Mouse (Mus musculus): Measurements from ENCODE around the gene Gm572. TPM values are rescaled to one million over a fixed set of nuclear protein-coding genes. Genes with fewer than 3 reads are reported as not detected.
A peak's percentile ranks its signal among the peaks of the same experiment; 100 is the strongest.

Gene Gm572
- total RNA-seq, 2 experiments from 2014 or later: 0.26 TPM; not detected in 1

- no peak for DNase-seq (ENCODE audit: low spot score in 2 of 2)
- intact Hi-C loops (cut with DNase I): no loop called here
Measured at GRCm38 (mm10) chr4:148691185-148691584, 48.1 kb downstream of the Gm572 start.

DNA sequence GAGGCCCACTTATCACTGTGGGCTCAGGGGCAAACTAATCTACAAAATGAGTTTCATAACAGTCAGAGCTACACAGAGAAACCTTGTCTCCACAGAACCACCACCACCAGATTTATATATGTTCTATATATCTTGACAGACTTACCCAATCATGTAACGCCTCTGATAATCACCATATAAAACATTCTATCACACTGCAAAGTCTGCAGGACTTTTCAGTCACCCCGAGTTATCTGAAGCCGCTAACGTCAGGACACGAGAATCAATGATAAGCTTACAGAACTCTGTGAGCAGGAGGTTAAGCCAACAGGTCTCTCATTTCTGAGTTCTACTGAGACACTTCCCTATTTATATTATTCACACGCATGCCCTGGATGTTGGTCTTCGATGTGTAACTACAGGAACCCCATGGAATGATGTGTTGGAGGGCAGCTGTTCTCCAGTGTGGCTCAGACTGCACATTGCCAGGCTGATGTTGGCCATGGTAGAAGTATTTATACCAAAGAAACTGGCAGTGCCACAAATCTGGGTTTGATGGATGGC is 50.4 kb downstream of the Gm572 start:
- DNase-seq (ENCODE audit: low spot score in 2 of 2): no peak
- intact Hi-C loops (cut with DNase I): no loop called here

DNA sequence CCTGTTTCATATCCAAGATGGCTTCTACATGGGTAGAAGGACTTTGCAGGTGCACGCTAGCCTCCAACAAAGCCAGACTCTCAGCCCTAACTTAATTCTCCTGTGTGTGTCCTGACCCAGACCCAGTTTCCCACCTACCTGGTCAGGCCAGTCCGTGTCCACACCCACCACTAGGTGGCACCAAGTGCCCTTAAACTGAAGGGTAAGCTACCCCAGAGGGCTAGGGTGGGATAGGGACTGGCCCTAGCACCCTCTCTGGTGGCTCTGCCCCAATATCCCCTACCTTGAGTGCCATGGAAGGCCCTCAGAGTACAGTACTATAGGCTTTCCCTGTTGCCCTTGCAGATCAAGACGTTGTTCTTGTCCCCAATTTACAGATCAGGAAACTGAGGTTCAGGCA is 61.6 kb downstream of the Gm572 start:
- DNase-seq (ENCODE audit: low spot score in 2 of 2): peak in 1 of 2 experiments; percentile 26

DNA sequence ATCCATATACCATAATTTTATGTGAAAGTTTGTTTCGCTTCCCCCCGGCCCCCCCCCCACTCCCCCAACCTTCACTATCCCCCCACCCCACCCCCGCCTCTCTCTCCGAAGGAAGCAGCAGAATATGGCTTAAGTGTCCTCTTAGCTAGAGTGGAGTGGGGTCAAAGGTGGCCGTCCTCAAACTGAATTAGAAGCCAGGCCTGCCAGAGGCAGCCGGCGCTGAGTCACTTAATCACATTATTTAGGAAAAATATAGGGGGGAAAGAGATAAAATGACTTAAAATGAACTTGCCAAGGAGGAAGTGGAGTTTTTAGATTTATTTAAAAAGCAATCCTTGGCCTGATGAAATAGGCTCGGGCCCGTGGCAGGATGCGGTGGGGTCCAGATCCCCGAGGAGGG is 65.7 kb downstream of the Gm572 start:
- DNase-seq (ENCODE audit: low spot score in 2 of 2): no peak
- intact Hi-C loops (cut with DNase I): no loop called here

More for the DNA sequence above, 61.6 kb downstream of the Gm572 start:
- intact Hi-C loops (cut with DNase I): no loop called here

DNA sequence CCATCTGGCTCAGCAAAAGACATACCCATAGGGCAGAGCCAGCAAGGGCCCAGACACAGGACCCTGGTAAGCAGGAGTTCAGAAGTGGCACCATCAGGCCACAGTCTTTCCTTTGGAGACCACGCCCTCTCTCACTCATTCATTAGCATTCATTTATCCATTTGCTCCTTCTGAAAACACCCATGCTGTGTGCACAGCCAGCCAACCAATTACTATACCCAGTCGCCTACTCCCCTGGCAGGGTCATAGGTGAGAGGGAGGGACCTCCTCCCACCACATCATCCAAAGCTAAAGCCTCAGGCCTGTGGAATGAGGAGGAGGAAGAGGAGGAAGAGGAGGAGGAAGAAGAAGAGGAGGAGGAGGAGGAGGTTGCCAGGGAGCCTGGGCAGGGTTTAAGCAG is 67.3 kb downstream of the Gm572 start:
- no peak for DNase-seq (ENCODE audit: low spot score in 2 of 2)
- intact Hi-C loops (cut with DNase I): no loop called here

- intact Hi-C loops (cut with DNase I): no loop called here
- no peak for DNase-seq (ENCODE audit: low spot score in 2 of 2)
Measured at GRCm38 (mm10) chr4:148711323-148711722, 68.2 kb downstream of the Gm572 start.

DNA sequence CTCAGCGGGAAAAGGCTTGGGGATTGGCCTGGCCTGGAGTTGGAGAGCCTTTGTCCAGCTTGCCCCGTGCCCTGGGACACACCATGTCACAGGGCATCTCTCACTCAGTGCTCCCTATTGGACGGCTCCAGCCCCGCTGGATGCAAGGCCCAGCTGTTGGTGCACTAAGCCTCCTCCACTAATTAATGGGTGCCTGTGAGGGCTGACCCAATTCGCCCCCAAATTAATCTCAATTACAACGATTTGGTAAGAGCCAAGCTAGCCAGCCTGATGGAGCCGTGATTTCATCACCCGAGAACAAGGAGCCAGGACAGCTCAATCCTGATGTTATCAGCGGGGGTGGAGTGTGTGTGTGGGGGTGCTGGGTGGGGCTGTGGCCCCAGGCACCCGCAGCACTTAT is 69.5 kb downstream of the Gm572 start:
- DNase-seq (ENCODE audit: low spot score in 2 of 2): no peak
- intact Hi-C loops (cut with DNase I): no loop called here

DNA sequence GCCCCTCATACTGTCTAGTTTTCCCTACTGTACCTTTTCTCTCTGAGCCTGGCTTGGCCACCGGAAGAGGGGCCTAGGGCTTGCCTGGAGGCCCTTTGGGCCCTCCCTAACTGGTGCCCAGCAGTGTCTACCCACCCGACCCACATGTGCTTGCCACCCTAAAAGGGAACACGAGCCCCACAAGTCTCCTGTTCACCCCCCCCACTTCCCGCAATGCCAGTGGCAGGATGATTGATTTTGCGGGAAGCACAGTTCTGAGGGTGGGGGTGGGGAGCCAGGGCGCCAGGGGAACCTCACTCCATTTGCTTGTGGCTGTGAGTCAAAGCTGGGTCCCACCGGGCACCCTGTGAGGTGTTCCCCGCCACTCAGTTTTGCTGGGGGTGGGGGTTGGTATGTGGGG is 70.9 kb downstream of the Gm572 start:
- DNase-seq (ENCODE audit: low spot score in 2 of 2): no peak
- intact Hi-C loops (cut with DNase I): no loop called here

GRCm38 (mm10) chr4:148714739-148715138 is 71.6 kb downstream of the Gm572 start:
- intact Hi-C loops (cut with DNase I): no loop called here
- no peak for DNase-seq (ENCODE audit: low spot score in 2 of 2)

DNA sequence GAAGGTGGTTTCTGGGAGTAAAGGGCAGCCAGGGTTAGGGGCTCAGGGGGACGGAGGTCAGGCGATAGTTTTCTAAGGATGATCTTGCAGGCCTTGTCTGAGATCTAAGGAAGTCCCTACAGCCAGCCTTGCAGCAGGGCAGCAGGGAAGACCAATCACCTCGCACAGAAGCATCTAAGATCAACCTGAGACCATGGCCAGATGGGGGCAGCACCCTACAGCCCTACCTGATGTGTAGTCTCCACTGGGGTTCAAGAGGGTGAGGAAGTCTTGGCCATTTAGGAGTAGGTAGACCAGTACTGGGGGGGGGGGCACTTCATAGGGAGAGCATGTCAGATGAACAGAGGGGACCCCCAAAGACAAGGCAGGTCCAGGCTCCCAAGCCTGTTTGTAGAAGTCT is 72.3 kb downstream of the Gm572 start:
- DNase-seq (ENCODE audit: low spot score in 2 of 2): no peak

More for the DNA sequence above, 72.3 kb downstream of the Gm572 start:
- intact Hi-C loops (cut with DNase I): no loop called here

Other genes with a start within 250 kb of the Gm572 start
- gene Ubiad1, start 198.5 kb upstream of the Gm572 start, total RNA-seq (2021): 1 to 10 TPM; 8.8 to 9.5 TPM
- 10 to 100 TPM; 87.2 to 89.3 TPM for gene Mtor, start 194.7 kb upstream of the Gm572 start, total RNA-seq (2021)
- gene Angptl7, start 142.9 kb upstream of the Gm572 start, total RNA-seq (2021): under 1 TPM; 0.31 to 0.44 TPM
- 10 to 100 TPM; 46.2 to 48.0 TPM for gene Exosc10, start 84.9 kb upstream of the Gm572 start, total RNA-seq (2021)
- 10 to 100 TPM; 85.8 to 92.2 TPM for gene Srm, start 51.8 kb upstream of the Gm572 start, total RNA-seq (2021)
- gene Masp2, start 40.8 kb upstream of the Gm572 start, total RNA-seq (2021): 1 to 10 TPM; 1.1 to 1.4 TPM
- 100 to 1,000 TPM; 178 to 201 TPM for gene Tardbp, start 16.3 kb upstream of the Gm572 start, total RNA-seq (2021)
- 1 to 10 TPM; 1.1 to 1.6 TPM for gene Casz1, start 161.1 kb downstream of the Gm572 start, total RNA-seq (2021)